Mouse (Mus musculus) cerebellum, adult 2 months (tissue): ENCODE data around the gene Lrmda. TPM values are rescaled to one million over a fixed set of nuclear protein-coding genes. Genes with fewer than 3 reads are reported as not detected.

ENCODE experiments used
- DNase-seq, 2 experiments: peaks; one replicate each; pipeline ENCODE4 v3.0.0; 2021
- H3K27ac ChIP-seq: fragments of 200-500 bp; 2 replicates; pipeline ENCODE4 v1.5.1; 2012; ENCODE audit warnings: low read length, control low read depth, inconsistent platforms; ENCODE audit not compliant: insufficient read depth
- H3K27me3 ChIP-seq: fragments of 200-500 bp; 2 replicates; pipeline ENCODE4 v1.6.1; 2012; ENCODE audit warnings: inconsistent platforms, mild to moderate bottlenecking, low read length, moderate library complexity; ENCODE audit not compliant: control insufficient read depth, insufficient read depth
- H3K4me1 ChIP-seq: fragments of 200-500 bp; 2 replicates; pipeline ENCODE4 v1.6.1; 2011; ENCODE audit warnings: low read length; ENCODE audit not compliant: control insufficient read depth, insufficient read depth
- H3K4me3 ChIP-seq: fragments of 200-500 bp; replicated peaks from 2 replicates; pipeline ENCODE3; 2011; ENCODE audit warnings: mild to moderate bottlenecking, low read depth, low read length, control low read depth; ENCODE audit not compliant: insufficient read depth
- CTCF ChIP-seq: fragments of 200-500 bp; IDR thresholded peaks from 2 replicates; pipeline ENCODE4 v1.5.1; 2011; ENCODE audit warnings: low read depth, mild to moderate bottlenecking, control low read depth, low read length, moderate library complexity, borderline replicate concordance; ENCODE audit not compliant: insufficient read depth
- POLR2A ChIP-seq: fragments of 200-500 bp; IDR thresholded peaks from 2 replicates; pipeline ENCODE4 v1.6.1; 2011; ENCODE audit warnings: low read length, control low read depth, borderline replicate concordance; ENCODE audit not compliant: insufficient read depth
- WGBS: fragments of 180-500 bp; shearing (Covaris S2); methylation state at CpG from one replicate; pipeline ENCODE4 v1.1.7; 2018; 5-methylcytosine and 5-hydroxymethylcytosine counted together
- polyA plus RNA-seq: library from polyadenylated mRNA; depleted of rRNA; stranded (reverse); fragments of >200 nt; gene quantifications from 2 replicates; pipeline ENCODE4 v1.2.3, GENCODE M21; 2012

The Lrmda gene
- polyA plus RNA-seq, 1 experiment = 0.65 TPM

DNA sequence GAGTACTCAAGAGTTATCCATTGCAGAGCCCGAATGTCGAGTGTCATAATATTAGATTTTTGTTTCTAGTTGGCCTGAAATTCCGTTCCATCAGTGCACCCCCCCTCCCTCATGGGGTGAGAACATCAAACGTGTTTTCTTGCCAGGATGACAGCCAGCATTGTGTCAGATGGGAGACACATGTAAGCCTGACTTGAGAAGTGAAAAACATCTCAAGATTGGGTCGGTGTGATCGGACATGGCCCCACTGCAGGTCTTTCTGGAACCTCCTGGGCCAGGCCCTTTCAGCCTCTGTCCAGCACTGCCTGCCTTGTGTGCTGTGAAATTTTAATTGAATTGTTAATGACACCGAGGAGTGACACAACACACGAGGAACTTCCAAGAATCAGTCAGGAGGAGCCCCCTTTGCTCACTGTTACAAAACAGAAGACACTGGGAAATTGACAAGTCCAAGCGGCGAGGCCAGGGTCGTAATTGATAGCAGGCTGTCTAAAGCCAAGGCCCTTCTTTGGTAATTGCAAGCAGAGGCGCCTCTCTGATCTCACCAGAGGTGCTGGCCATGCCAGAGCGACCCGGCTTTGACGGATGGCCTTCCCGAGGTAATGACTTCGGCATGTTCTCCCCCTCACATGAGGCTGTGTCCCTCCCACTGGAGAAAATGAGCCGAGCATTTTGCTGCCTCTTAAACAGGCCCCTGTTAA lies 95.3 kb downstream of the Lrmda start:
- TF ChIP-seq POLR2A (no peak), CTCF (no peak)
- Histone ChIP-seq H3K4me3 (no peak overlapping the region), H3K27me3 (no peaks in the 10 kb centered on the region), H3K27ac (no peak overlapping the region), H3K4me1 (no peaks in the 10 kb centered on the region)
- 28% methylated on average over 18 of the region's 18 CpGs for WGBS
- DNase-seq = no peak

GRCm38 (mm10) chr14:22118096-22118495 lies 98.6 kb downstream of the Lrmda start:
- H3K4me3 ChIP-seq = no peak overlapping the region
- DNase-seq = no peak
- H3K27me3 ChIP-seq = no peaks in the 10 kb centered on the region
- H3K27ac ChIP-seq = no peak overlapping the region
- no peaks in the 10 kb centered on the region for H3K4me1 ChIP-seq
- TF ChIP-seq CTCF (no peak), POLR2A (no peak)
- 91% methylated on average over 6 of the region's 6 CpGs for WGBS

GRCm38 (mm10) chr14:22118512-22118911 lies 99.0 kb downstream of the Lrmda start:
- TF ChIP-seq POLR2A (no peak), CTCF (no peak)
- WGBS = 89% methylated on average over 4 of the region's 4 CpGs
- no peak for DNase-seq
- Histone ChIP-seq H3K4me3 (no peak overlapping the region), H3K27ac (no peak overlapping the region), H3K4me1 (no peaks in the 10 kb centered on the region), H3K27me3 (no peaks in the 10 kb centered on the region)

GRCm38 (mm10) chr14:22126276-22126675 lies 106.8 kb downstream of the Lrmda start:
- no peak overlapping the region for H3K27ac ChIP-seq
- TF ChIP-seq POLR2A (no peak), CTCF (no peak)
- H3K4me1 ChIP-seq = no peaks in the 10 kb centered on the region
- WGBS = 91% methylated on average over 4 of the region's 4 CpGs
- no peak overlapping the region for H3K4me3 ChIP-seq
- no peak for DNase-seq
- no peaks in the 10 kb centered on the region for H3K27me3 ChIP-seq

- H3K4me3 ChIP-seq = no peak overlapping the region
- no peak for DNase-seq
- no peak for TF ChIP-seq CTCF
- no peak for TF ChIP-seq POLR2A
- no peak overlapping the region for H3K27ac ChIP-seq
- 91% methylated on average over 6 of the region's 6 CpGs for WGBS
- no peaks in the 10 kb centered on the region for H3K27me3 ChIP-seq
- H3K4me1 ChIP-seq = no peaks in the 10 kb centered on the region
These were observed 107.3 kb downstream of the Lrmda start for GRCm38 (mm10) chr14:22126859-22127258.

GRCm38 (mm10) chr14:22130950-22131585 lies 111.6 kb downstream of the Lrmda start:
- no peak overlapping the region for H3K27ac ChIP-seq
- no peaks in the 10 kb centered on the region for H3K27me3 ChIP-seq
- no peak for DNase-seq
- TF ChIP-seq CTCF (no peak), POLR2A (no peak)
- no peak overlapping the region for H3K4me3 ChIP-seq
- 63% methylated on average over 7 of the region's 7 CpGs for WGBS
- H3K4me1 ChIP-seq = no peaks in the 10 kb centered on the region

- no peak overlapping the region for H3K27ac ChIP-seq
- TF ChIP-seq CTCF (no peak), POLR2A (no peak)
- H3K4me3 ChIP-seq = no peak overlapping the region
- no peak for DNase-seq
- 80% methylated on average over 1 of the region's 1 CpGs for WGBS
- no peaks in the 10 kb centered on the region for H3K27me3 ChIP-seq
- no peaks in the 10 kb centered on the region for H3K4me1 ChIP-seq
These were observed 119.8 kb downstream of the Lrmda start for GRCm38 (mm10) chr14:22139281-22139680.

- Histone ChIP-seq H3K27me3 (no peaks in the 10 kb centered on the region), H3K27ac (no peak overlapping the region), H3K4me3 (no peak overlapping the region), H3K4me1 (no peaks in the 10 kb centered on the region)
- no peak for DNase-seq
- TF ChIP-seq CTCF = no peak
- no peak for TF ChIP-seq POLR2A
- 14% methylated on average over 3 of the region's 3 CpGs for WGBS
These were observed 124.5 kb downstream of the Lrmda start for GRCm38 (mm10) chr14:22144014-22144413.
